Mouse (Mus musculus) bone marrow, adult 2 months (tissue): Measurements from ENCODE around the gene Eral1. TPM values are rescaled to one million over a fixed set of nuclear protein-coding genes. Genes with fewer than 3 reads are reported as not detected.

Source experiments
- H3K27ac ChIP-seq: fragments of 200-500 bp; 2 replicates; pipeline ENCODE4 v1.5.1; 2012; ENCODE audit warnings: low read depth, mild to moderate bottlenecking, control low read depth, inconsistent platforms, low read length; ENCODE audit not compliant: control insufficient read depth, poor library complexity, insufficient read depth
- H3K4me1 ChIP-seq: fragments of 200-500 bp; 2 replicates; pipeline ENCODE4 v1.6.1; 2011; ENCODE audit warnings: low read length; ENCODE audit not compliant: control insufficient read depth, insufficient read depth
- H3K4me3 ChIP-seq: fragments of 200-500 bp; replicated peaks from 2 replicates; pipeline ENCODE3; 2011; ENCODE audit warnings: mild to moderate bottlenecking, low read depth, low read length, control low read depth; ENCODE audit not compliant: control insufficient read depth
- CTCF ChIP-seq: fragments of 200-500 bp; IDR thresholded peaks from 2 replicates; pipeline ENCODE4 v1.5.1; 2011; ENCODE audit warnings: low read length, control low read depth; ENCODE audit not compliant: control insufficient read depth, insufficient read depth
- POLR2A ChIP-seq: fragments of 200-500 bp; IDR thresholded peaks from 2 replicates; pipeline ENCODE4 v1.6.1; 2011; ENCODE audit warnings: low read depth, mild to moderate bottlenecking, control low read depth, low read length, borderline replicate concordance; ENCODE audit not compliant: control insufficient read depth
- WGBS: fragments of 180-500 bp; shearing (Covaris S2); methylation state at CpG from one replicate; pipeline ENCODE4 v1.1.7; 2018; 5-methylcytosine and 5-hydroxymethylcytosine counted together
- polyA plus RNA-seq: library from polyadenylated mRNA; stranded (reverse); fragments of >200 nt; gene quantifications from 2 replicates; pipeline ENCODE4 v1.2.4, GENCODE M21; 2011; ENCODE audit warnings: low replicate concordance; ENCODE audit not compliant: missing spikeins, insufficient read depth, insufficient read length

The Eral1 gene
- polyA plus RNA-seq, 1 experiment = 16.3 TPM

DNA sequence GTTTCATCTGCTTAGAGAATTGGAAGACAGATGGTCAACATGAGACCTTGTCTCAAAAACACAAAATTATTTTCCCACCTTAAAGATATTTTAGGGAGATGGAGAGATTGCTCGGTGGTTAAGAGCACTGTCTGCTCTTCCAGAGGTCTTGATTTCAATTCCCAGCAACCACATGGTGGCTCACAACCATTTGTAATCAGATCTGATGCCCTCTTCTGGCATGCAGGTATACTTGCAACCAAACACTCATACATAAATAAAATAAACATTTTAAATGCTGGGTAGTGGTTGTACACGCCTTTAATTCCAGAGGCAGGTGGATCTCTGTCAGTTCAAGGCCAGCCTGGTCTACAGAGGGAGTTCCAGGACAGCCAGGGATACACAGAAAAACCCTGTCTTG lies 39.3 kb downstream of the Eral1 start:
- Histone ChIP-seq H3K27ac (no peak overlapping the region), H3K4me3 (no peak overlapping the region), H3K4me1 (peaks cover 2% of the 10 kb centered on the region)
- TF ChIP-seq CTCF (no peak), POLR2A (no peak)
- WGBS = 53% methylated on average over 2 of the region's 2 CpGs

DNA sequence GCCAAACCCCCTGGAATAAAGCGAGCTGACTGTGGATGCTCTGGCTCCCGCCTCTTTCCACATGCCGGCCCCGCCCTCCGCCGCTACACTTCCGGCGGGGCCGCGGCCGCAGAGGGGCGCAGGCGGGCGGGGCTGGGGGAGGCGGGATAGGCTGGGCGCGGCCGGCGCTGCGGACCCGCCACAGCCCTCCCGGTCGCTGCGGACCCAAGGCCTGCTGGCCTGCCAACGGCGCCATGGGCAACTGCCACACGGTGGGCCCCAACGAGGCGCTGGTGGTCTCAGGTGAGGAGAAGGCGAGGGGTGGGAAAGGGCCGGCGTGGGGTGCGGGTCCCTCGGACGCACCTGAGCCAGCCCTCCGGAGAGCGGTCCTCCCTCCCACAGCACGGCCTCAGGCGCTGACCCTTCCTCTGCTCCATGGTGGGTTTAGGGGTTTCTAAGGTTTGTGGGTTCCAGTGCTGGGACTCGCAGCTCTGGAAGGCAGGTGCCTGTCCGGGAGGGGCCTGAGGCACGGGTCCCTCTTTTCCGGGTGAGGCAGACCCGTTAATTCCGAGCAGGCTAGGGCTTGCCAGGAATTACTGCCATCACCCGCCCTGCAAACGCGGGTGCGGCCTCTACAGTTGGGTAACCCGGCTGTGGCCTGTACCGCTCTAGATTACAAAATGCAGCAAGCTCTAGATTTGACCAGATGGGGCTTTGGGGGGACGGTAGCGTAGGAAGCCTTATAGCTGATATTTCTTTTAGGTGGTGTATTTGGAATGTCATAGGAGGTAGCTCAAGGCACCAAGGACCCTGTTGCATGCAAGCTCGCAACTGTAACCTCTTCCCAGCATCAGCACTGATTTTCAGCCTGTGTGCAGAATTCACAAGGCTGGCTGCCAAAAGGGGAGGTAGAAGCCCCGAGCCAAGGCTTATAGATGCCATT lies 42.1 kb downstream of the Eral1 start, which contains the start of gene Flot2:
Flot2 (plus strand) TSS at position 101 of the 922 bp plus-strand sequence.
- peak; percentile 30; the same call in 1 of the 2 replicates for TF ChIP-seq POLR2A
- no peak for TF ChIP-seq CTCF
- Histone ChIP-seq H3K4me3 (peak within 1 kb of the TSS; percentile 81), H3K27ac (peak within 1 kb of the TSS; percentile 96), H3K4me1 (peaks cover 2% of the 10 kb centered on the region)
- WGBS = 2% methylated on average over 55 of the region's 55 CpGs

DNA sequence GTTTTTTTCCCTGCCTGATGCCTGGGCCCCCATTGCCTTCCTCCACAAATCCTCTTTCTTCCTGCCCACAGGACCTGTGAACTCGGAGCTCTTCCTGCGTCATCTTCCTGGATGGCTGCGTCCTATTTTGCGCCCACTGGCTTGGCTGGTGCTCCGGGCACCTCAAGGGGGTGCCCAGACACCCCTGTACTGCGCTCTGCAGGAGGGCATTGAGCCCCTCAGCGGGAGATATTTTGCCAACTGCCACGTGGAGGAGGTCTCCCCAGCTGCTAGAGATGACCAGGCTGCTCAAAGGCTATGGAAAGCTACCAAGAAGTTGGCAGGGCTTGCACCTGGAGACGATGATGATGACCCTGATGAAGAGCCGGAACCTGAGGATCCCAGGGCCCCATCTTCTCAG lies 43.4 kb downstream of the Eral1 start:
- 90% methylated on average over 10 of the region's 10 CpGs for WGBS
- H3K4me3 ChIP-seq = no peak overlapping the region
- TF ChIP-seq CTCF (no peak), POLR2A (no peak)
- H3K4me1 ChIP-seq = peaks cover 2% of the 10 kb centered on the region
- no peak overlapping the region for H3K27ac ChIP-seq

DNA sequence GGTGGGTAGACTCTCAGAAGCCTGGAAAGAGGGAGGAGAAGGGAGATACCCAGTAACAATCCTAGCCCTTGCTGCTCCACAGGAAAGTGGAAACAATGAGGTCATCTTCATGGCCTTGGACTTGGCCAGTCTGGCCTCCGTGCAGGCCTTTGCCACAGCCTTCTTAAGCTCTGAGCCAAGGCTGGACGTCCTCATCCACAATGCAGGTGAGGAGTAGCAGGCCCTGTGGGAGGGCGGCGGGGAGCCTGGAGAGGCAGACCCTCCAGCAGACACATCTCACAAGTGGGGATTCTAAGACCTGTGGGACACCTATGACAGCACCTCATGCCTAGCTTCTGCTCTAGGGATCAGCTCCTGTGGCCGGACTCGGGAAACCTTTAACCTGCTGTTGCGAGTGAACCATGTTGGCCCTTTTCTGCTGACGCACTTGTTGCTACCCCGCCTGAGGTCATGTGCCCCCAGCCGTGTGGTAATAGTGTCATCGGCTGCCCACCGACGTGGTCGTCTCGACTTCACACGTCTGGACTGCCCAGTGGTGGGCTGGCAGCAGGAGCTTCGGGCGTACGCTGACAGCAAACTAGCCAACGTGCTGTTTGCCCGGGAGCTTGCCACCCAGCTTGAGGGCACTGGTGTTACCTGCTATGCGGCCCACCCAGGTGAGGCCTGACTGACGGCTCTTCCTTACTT lies 46.1 kb downstream of the Eral1 start:
- no peak overlapping the region for H3K27ac ChIP-seq
- peaks cover 4% of the 10 kb centered on the region for H3K4me1 ChIP-seq
- H3K4me3 ChIP-seq = no peak overlapping the region

DNA sequence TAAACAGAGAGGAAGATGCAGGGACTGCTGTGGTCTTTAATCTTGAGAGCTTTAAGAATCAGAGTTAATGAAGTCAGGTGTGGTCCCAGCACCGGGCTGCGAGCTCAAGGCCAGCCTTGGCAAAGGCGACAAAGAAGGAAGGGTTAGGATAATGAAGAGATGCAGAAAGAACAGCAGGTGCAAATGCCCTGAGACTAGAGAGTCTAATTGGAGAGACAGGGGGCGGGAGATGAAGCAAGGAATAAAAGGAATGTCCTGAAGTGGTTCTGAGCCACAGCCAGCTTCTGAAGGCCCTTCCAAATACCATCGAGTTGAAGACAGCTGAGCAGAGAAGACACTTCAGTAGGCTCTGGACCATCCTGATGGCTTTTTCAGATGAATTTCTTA lies 47.4 kb downstream of the Eral1 start:
- 15% methylated on average over 5 of the region's 5 CpGs for WGBS
- Histone ChIP-seq H3K27ac (no peak overlapping the region), H3K4me1 (peaks cover 4% of the 10 kb centered on the region), H3K4me3 (peak overlapping the region; percentile 65)
- no peak for TF ChIP-seq POLR2A
- no peak for TF ChIP-seq CTCF

More for the DNA sequence above, 46.1 kb downstream of the Eral1 start:
- TF ChIP-seq POLR2A = no peak
- TF ChIP-seq CTCF = no peak
- 94% methylated on average over 23 of the region's 23 CpGs for WGBS

DNA sequence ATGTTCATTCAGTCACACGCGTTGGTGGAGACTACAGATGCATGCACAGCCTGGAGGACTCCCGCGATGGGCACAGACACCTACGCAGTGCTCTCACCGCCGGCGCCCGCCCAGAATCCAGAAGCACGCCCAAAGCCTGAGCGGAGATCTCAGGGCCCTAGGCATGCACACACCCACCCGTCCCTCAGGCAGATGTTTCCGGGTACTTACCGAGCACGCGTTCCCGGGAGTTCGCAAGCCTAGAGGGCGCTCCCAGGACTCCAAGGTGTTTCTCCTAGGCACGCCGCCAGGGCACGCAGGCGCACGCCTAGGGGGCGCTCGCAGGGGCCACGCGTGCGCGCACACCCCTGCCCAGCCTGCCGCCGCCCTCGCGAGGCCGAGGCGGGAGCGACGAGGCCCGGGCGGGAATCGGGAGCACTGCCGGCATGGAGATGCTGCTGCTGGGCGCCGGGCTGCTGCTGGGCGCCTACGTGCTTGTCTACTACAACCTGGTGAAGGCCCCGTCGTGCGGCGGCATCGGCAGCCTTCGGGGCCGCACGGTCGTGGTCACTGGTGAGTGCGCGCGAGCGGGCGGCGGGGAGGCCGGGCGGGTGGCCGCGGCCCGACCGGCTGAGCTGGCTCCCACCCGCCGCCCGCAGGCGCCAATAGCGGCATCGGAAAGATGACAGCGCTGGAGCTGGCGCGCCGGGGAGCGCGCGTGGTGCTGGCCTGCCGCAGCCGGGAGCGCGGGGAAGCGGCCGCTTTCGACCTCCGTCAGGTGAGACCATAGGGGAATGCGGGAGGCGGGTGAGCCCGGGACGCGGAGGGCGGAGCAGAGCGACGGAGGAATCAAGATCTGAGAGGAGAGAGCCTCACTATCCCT lies 48.0 kb downstream of the Eral1 start, which contains the start of gene Dhrs13:
Dhrs13 (plus strand) TSS at position 334 of the 862 bp plus-strand sequence.
- H3K4me3 ChIP-seq = peak within 1 kb of the TSS; percentile 65
- TF ChIP-seq POLR2A (peak; percentile 46; the same call in 1 of the 2 replicates), CTCF (peak; percentile 85)
- H3K27ac ChIP-seq = peak within 1 kb of the TSS; percentile 66; the same call in 1 of the 2 replicates
- H3K4me1 ChIP-seq = peaks cover 4% of the 10 kb centered on the region
- WGBS = under 1% methylated on average over 96 of the region's 96 CpGs

DNA sequence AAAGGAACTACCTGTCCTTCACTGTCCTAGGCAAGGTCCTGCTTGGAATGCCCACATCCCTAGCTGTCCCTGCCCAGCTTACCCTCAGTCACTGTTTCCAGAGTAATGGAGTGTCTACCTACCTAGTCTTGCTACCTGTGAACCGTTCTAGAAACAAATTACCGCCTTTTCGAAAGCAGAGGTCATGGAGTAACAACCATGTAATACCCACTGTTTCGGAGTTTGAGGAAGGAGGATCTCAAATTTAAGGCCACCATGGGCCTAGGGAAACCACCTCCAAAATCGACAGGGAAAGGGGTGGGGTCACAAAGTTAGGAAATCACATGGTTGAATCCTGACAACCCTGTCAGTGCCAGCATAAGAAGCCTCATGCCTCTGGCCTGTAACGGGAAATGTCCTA lies 48.8 kb downstream of the Eral1 start:
- H3K27ac ChIP-seq = no peak overlapping the region
- H3K4me1 ChIP-seq = peaks cover 4% of the 10 kb centered on the region

More for the DNA sequence above, 48.8 kb downstream of the Eral1 start:
- no peak overlapping the region for H3K4me3 ChIP-seq
- no peak for TF ChIP-seq POLR2A
- no peak for TF ChIP-seq CTCF
- 44% methylated on average over 6 of the region's 6 CpGs for WGBS
